Mouse (Mus musculus): ENCODE results near the gene Shank1. TPM values are rescaled to one million over a fixed set of nuclear protein-coding genes. Genes with fewer than 3 reads are reported as not detected.

Shank1 gene
- polyA plus RNA-seq, 1 experiment from 2014 or later, result 0.96 TPM

DNA sequence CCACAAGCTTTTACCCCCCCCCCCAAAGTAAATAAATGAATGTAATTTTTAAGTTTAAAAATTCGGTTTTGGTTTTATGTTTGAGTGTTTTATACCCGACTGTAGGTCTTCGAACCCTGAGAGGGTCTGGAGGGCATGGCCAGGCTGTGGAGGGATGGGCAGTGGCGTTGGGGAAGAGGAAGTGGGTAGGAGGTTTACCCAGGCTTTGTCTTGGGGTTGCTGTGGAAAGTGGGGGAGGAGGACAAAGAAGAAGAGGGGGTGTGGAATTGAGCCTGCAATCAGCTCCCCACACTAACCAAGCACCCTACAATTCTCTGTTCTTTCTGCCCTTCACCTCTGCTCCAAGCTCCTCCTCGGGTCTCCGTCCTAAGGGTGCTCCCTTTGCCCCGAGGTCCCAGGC lies 37.5 kb upstream of the Shank1 start:
- 84% methylated on average over 7 of the region's 7 CpGs for WGBS
- H3K27me3 ChIP-seq (ENCODE audit: control insufficient read depth, insufficient read depth, low read length), result peaks cover 30% of the 10 kb centered on the region

DNA sequence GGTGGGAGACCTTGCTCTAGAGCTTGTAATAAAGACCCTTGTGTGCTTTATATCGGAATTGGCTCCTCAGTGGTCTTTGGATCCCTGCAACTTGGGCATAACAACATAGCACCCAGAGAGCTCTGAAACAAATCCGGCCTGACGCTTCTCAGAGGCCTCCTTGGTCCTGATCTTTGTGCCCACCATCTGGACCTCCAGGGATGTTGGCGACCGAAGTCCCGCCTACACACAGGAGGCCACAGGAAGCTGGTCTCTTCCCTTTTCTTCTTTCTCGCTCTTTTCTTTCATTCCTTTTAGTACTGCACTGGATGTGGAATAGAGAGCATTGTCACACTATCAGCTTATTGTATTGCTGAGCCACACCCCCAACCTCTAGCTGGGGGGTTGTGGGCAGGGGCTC lies 36.6 kb upstream of the Shank1 start:
- WGBS, result 67% methylated on average over 7 of the region's 7 CpGs

More for the DNA sequence above, 37.5 kb upstream of the Shank1 start:
- no peaks in the 10 kb centered on the region for H3K9me3 ChIP-seq (ENCODE audit: control insufficient read depth, low read length)
- no peak overlapping the region for H3K27ac ChIP-seq (replicated peaks in 1 of 2; ENCODE audit: control insufficient read depth in 1 of 2, insufficient read depth in 1 of 2, low read depth in 2 of 2, low read length in 2 of 2)
- no peak overlapping the region for H3K4me3 ChIP-seq (ENCODE audit: control insufficient read depth in 1 of 2, insufficient read depth in 1 of 2, low read depth in 1 of 2, low read length in 2 of 2)
- no peaks in the 10 kb centered on the region for H3K4me1 ChIP-seq (ENCODE audit: control insufficient read depth in 2 of 2, insufficient read depth in 2 of 2, low read length in 2 of 2)
- no peak for ATAC-seq (ENCODE audit: insufficient number of reproducible peaks, insufficient read depth, low FRiP score, low read depth)
- H3K9ac ChIP-seq (ENCODE audit: low read length), result no peak overlapping the region
- H3K36me3 ChIP-seq (ENCODE audit: control insufficient read depth, insufficient read depth, low read length), result no peaks in the 10 kb centered on the region
- H3K4me2 ChIP-seq (ENCODE audit: low read length), result no peak overlapping the region

DNA sequence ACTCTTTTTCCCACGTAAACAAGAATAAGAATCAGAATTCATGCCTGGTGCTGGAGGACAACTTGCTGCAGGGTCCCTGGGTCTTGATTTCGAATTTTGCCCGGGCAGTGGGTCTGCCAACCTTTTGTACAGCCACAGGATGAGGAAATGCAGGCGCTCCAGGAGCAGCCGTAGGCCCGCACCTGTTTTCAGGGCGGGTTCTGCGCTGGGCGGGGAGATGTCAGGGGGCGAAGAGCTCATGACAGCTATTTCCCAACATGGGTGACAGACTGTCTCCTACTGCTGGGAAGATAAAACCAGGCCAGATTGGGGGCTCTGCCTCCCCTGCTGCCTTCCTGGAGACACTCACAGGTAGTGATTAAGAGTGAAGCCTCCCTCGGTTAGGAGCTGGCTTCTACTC lies 36.0 kb upstream of the Shank1 start:
- Histone ChIP-seq H3K27me3 (ENCODE audit: control insufficient read depth, insufficient read depth, low read length) (peaks cover 27% of the 10 kb centered on the region), H3K4me3 (ENCODE audit: control insufficient read depth in 1 of 2, insufficient read depth in 1 of 2, low read depth in 1 of 2, low read length in 2 of 2) (no peak overlapping the region), H3K4me1 (ENCODE audit: control insufficient read depth in 2 of 2, insufficient read depth in 2 of 2, low read length in 2 of 2) (no peaks in the 10 kb centered on the region), H3K9ac (ENCODE audit: low read length) (no peak overlapping the region), H3K27ac (replicated peaks in 1 of 2; ENCODE audit: control insufficient read depth in 1 of 2, insufficient read depth in 1 of 2, low read depth in 2 of 2, low read length in 2 of 2) (no peak overlapping the region), H3K4me2 (ENCODE audit: low read length) (no peak overlapping the region), H3K9me3 (ENCODE audit: control insufficient read depth, low read length) (no peaks in the 10 kb centered on the region), H3K36me3 (ENCODE audit: control insufficient read depth, insufficient read depth, low read length) (no peaks in the 10 kb centered on the region)
- 20% methylated on average over 11 of the region's 11 CpGs for WGBS
- no peak for ATAC-seq (ENCODE audit: insufficient number of reproducible peaks, insufficient read depth, low FRiP score, low read depth)

More for the DNA sequence above, 36.6 kb upstream of the Shank1 start:
- Histone ChIP-seq H3K4me2 (ENCODE audit: low read length) (no peak overlapping the region), H3K9me3 (ENCODE audit: control insufficient read depth, low read length) (no peaks in the 10 kb centered on the region), H3K9ac (ENCODE audit: low read length) (no peak overlapping the region), H3K27me3 (ENCODE audit: control insufficient read depth, insufficient read depth, low read length) (peaks cover 27% of the 10 kb centered on the region), H3K27ac (replicated peaks in 1 of 2; ENCODE audit: control insufficient read depth in 1 of 2, insufficient read depth in 1 of 2, low read depth in 2 of 2, low read length in 2 of 2) (no peak overlapping the region), H3K4me3 (ENCODE audit: control insufficient read depth in 1 of 2, insufficient read depth in 1 of 2, low read depth in 1 of 2, low read length in 2 of 2) (no peak overlapping the region), H3K4me1 (ENCODE audit: control insufficient read depth in 2 of 2, insufficient read depth in 2 of 2, low read length in 2 of 2) (no peaks in the 10 kb centered on the region), H3K36me3 (ENCODE audit: control insufficient read depth, insufficient read depth, low read length) (no peaks in the 10 kb centered on the region)
- ATAC-seq (ENCODE audit: insufficient number of reproducible peaks, insufficient read depth, low FRiP score, low read depth), result no peak

DNA sequence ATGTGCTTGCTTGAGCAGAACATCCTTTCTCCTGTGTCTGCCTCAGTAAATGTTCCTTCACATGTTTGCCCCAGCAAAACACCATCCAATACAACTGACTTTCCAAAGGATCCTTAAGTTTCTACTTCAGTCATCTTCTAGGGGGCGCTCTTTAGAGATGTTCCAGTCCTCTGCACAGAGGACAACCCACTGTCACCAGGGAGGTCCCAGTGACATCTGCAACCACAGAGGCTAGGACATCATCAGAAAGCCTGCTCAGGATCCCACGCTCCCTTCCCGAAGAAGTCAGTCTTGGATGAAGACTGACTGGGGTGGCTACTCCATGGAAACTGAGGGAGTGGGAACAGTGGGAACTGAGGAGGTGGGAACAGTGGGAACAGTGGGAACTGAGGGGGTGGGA lies 34.5 kb upstream of the Shank1 start:
- Histone ChIP-seq H3K9ac (ENCODE audit: low read length) (no peak overlapping the region), H3K4me2 (ENCODE audit: low read length) (no peak overlapping the region), H3K36me3 (ENCODE audit: control insufficient read depth, insufficient read depth, low read length) (no peaks in the 10 kb centered on the region), H3K27ac (replicated peaks in 1 of 2; ENCODE audit: control insufficient read depth in 1 of 2, insufficient read depth in 1 of 2, low read depth in 2 of 2, low read length in 2 of 2) (no peak overlapping the region), H3K9me3 (ENCODE audit: control insufficient read depth, low read length) (no peaks in the 10 kb centered on the region), H3K27me3 (ENCODE audit: control insufficient read depth, insufficient read depth, low read length) (peaks cover 27% of the 10 kb centered on the region), H3K4me3 (ENCODE audit: control insufficient read depth in 1 of 2, insufficient read depth in 1 of 2, low read depth in 1 of 2, low read length in 2 of 2) (no peak overlapping the region), H3K4me1 (ENCODE audit: control insufficient read depth in 2 of 2, insufficient read depth in 2 of 2, low read length in 2 of 2) (no peaks in the 10 kb centered on the region)
- 67% methylated on average over 3 of the region's 3 CpGs for WGBS
- ATAC-seq (ENCODE audit: insufficient number of reproducible peaks, insufficient read depth, low FRiP score, low read depth), result no peak

DNA sequence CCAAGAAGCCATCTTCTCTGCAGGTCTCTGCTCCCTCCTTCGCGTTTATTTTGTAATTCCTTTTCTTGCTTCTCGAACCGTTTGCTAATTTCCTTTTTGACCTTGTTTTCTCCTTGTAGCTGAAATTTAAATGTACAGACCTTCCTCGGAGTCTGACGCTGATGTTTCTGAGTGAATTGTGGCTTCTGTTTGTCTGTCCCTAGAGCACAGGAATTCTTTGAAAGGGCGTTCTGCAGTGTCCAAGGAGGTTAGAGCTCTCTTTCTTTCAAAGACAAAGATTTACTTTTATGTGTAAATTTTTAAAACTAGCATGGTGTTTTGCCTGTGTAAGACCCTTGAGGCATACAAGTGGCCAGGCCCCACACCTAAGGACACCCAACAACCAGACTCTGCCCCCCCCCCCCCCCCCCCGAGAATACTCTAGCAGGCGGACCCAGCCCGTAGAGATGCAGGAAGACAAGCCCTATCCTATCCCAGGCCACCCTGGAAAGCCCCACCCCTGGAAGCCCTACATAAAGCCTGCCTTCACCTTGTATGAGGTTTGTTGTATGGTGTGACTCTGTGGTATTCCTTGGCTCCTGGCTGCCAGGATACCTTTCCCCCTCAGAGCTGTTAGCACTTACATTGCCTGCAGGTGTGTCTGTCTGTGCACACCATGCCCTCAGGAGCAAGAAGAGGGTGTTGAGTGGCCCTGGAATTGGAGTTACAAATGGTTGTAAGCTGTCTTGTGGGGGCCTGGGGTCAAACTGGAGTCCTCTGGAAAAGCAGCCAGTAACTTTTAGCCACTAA lies 33.4 kb upstream of the Shank1 start:
- no peak overlapping the region for H3K4me2 ChIP-seq (ENCODE audit: low read length)
- no peak overlapping the region for H3K27ac ChIP-seq (replicated peaks in 1 of 2; ENCODE audit: control insufficient read depth in 1 of 2, insufficient read depth in 1 of 2, low read depth in 2 of 2, low read length in 2 of 2)
- H3K9me3 ChIP-seq (ENCODE audit: control insufficient read depth, low read length), result no peaks in the 10 kb centered on the region
- H3K4me1 ChIP-seq (ENCODE audit: control insufficient read depth in 2 of 2, insufficient read depth in 2 of 2, low read length in 2 of 2), result no peaks in the 10 kb centered on the region
- no peak overlapping the region for H3K9ac ChIP-seq (ENCODE audit: low read length)
- H3K4me3 ChIP-seq (ENCODE audit: control insufficient read depth in 1 of 2, insufficient read depth in 1 of 2, low read depth in 1 of 2, low read length in 2 of 2), result no peak overlapping the region
- ATAC-seq (ENCODE audit: insufficient number of reproducible peaks, insufficient read depth, low FRiP score, low read depth), result no peak
- no peaks in the 10 kb centered on the region for H3K36me3 ChIP-seq (ENCODE audit: control insufficient read depth, insufficient read depth, low read length)
- WGBS, result 62% methylated on average over 10 of the region's 10 CpGs
- H3K27me3 ChIP-seq (ENCODE audit: control insufficient read depth, insufficient read depth, low read length), result peaks cover 27% of the 10 kb centered on the region

DNA sequence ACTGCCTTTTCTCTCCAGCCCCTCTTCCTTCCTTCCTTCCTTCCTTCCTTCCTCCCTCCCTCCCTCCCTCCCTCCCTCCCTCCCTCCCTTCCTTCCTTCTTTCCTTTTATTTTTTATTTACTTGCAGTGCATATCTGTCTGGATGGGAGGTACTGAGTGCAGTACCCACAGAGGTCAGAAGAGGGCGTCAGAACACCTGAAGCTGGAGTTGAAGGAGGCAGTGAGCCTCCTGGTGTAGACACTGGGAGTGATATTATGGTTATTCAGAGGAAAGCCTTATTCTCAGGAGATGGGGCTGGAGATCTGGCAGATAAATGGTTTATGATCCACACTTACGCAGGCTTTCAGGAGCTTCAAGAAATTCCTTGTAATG lies 32.8 kb upstream of the Shank1 start:
- H3K36me3 ChIP-seq (ENCODE audit: control insufficient read depth, insufficient read depth, low read length), result no peaks in the 10 kb centered on the region
- H3K4me1 ChIP-seq (ENCODE audit: control insufficient read depth in 2 of 2, insufficient read depth in 2 of 2, low read length in 2 of 2), result no peaks in the 10 kb centered on the region
- WGBS, result 44% methylated on average over 2 of the region's 2 CpGs
- H3K9ac ChIP-seq (ENCODE audit: low read length), result no peak overlapping the region
- H3K9me3 ChIP-seq (ENCODE audit: control insufficient read depth, low read length), result no peaks in the 10 kb centered on the region
- no peak overlapping the region for H3K4me3 ChIP-seq (ENCODE audit: control insufficient read depth in 1 of 2, insufficient read depth in 1 of 2, low read depth in 1 of 2, low read length in 2 of 2)
- ATAC-seq (ENCODE audit: insufficient number of reproducible peaks, insufficient read depth, low FRiP score, low read depth), result no peak
- H3K27ac ChIP-seq (replicated peaks in 1 of 2; ENCODE audit: control insufficient read depth in 1 of 2, insufficient read depth in 1 of 2, low read depth in 2 of 2, low read length in 2 of 2), result no peak overlapping the region
- H3K4me2 ChIP-seq (ENCODE audit: low read length), result no peak overlapping the region
- peaks cover 27% of the 10 kb centered on the region for H3K27me3 ChIP-seq (ENCODE audit: control insufficient read depth, insufficient read depth, low read length)

DNA sequence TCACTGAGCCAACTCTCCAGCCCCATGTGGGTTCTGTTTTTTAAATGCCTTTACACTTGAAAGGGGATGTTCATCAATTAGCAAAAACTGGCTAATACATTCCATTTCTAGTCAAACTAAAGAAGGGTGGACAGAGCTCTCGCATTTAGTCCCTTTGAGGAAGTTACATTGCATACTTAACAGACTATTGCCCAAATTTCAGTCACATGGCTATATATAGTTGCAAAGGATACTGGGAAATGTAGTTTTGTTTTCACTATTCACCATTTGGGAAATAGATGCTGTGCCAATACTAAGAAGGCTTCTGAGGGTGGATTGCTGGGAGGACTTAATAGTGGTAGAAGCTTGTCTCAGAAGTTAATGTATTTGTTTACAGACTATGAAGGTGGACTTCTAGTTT lies 29.1 kb upstream of the Shank1 start:
- ATAC-seq (ENCODE audit: insufficient number of reproducible peaks, insufficient read depth, low FRiP score, low read depth), result no peak
- no peak overlapping the region for H3K4me3 ChIP-seq (ENCODE audit: control insufficient read depth in 1 of 2, insufficient read depth in 1 of 2, low read depth in 1 of 2, low read length in 2 of 2)
- no peaks in the 10 kb centered on the region for H3K9me3 ChIP-seq (ENCODE audit: control insufficient read depth, low read length)
- WGBS, result 46% methylated on average over 1 of the region's 1 CpGs
- 0 out of 2 replicates have a peak, but pooled peaks cover under 1% of the 10 kb centered on the region for H3K27me3 ChIP-seq (ENCODE audit: control insufficient read depth, insufficient read depth, low read length)
- no peak overlapping the region for H3K9ac ChIP-seq (ENCODE audit: low read length)
- no peaks in the 10 kb centered on the region for H3K4me1 ChIP-seq (ENCODE audit: control insufficient read depth in 2 of 2, insufficient read depth in 2 of 2, low read length in 2 of 2)
- H3K4me2 ChIP-seq (ENCODE audit: low read length), result no peak overlapping the region
- H3K36me3 ChIP-seq (ENCODE audit: control insufficient read depth, insufficient read depth, low read length), result no peaks in the 10 kb centered on the region
- no peak overlapping the region for H3K27ac ChIP-seq (replicated peaks in 1 of 2; ENCODE audit: control insufficient read depth in 1 of 2, insufficient read depth in 1 of 2, low read depth in 2 of 2, low read length in 2 of 2)

DNA sequence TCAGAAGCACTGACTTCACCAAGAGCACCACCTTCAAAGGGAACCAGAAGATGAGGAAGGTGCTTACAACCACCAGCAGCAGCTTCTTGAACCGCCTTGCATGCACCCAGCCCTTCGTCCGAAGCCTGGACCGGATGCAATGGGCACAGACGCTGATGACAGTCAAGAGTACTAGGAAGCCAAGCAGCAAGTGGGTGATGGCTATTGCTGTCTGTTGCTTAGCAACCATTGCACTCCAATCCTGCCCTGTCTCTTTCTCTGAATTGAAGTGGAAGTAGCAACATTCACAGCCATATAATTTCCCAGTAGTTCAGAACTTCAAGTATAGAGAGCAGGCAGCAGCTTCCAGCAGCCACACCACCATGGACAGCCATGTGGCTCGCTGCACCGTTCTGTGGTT lies 28.5 kb upstream of the Shank1 start:
- no peaks in the 10 kb centered on the region for H3K27me3 ChIP-seq (ENCODE audit: control insufficient read depth, insufficient read depth, low read length)
- ATAC-seq (ENCODE audit: insufficient number of reproducible peaks, insufficient read depth, low FRiP score, low read depth), result no peak
- WGBS, result 68% methylated on average over 7 of the region's 7 CpGs
- H3K36me3 ChIP-seq (ENCODE audit: control insufficient read depth, insufficient read depth, low read length), result no peaks in the 10 kb centered on the region
- no peak overlapping the region for H3K27ac ChIP-seq (replicated peaks in 1 of 2; ENCODE audit: control insufficient read depth in 1 of 2, insufficient read depth in 1 of 2, low read depth in 2 of 2, low read length in 2 of 2)
- no peak overlapping the region for H3K4me3 ChIP-seq (ENCODE audit: control insufficient read depth in 1 of 2, insufficient read depth in 1 of 2, low read depth in 1 of 2, low read length in 2 of 2)
- H3K9me3 ChIP-seq (ENCODE audit: control insufficient read depth, low read length), result no peaks in the 10 kb centered on the region
- H3K9ac ChIP-seq (ENCODE audit: low read length), result no peak overlapping the region
- no peak overlapping the region for H3K4me2 ChIP-seq (ENCODE audit: low read length)
- no peaks in the 10 kb centered on the region for H3K4me1 ChIP-seq (ENCODE audit: control insufficient read depth in 2 of 2, insufficient read depth in 2 of 2, low read length in 2 of 2)

Measured in heart, embryonic 14.5 days (tissue).